Mouse (Mus musculus) lung, adult 18-20 months (tissue): ENCODE results near the gene Pcdh7.

Experiments
- DNase-seq, 2 experiments: peaks; one replicate each; pipeline ENCODE4 v3.0.0; 2022; ENCODE audit warnings: mixed read lengths in 2 of 2

Gene Pcdh7

DNA sequence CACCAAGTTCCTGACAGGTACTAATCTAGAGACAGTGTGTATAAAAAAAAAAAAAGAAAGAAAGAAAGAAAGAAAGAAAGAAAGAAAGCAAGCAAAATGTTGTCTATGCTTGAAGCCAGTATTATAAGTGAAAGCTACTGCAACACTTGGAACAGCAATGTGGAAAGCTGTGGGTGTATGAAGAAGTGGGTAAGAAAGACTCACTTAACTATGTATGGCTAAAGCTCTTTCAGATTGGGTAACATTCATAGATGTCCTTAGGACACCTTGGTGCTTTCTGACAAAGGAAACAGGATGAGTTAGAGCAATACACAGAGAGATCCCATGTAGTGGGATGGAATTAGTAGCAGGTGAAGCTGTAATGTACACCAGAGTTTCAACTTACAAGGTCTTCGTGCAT, 32.6 kb downstream of the Pcdh7 start:
- no peak for DNase-seq

DNA sequence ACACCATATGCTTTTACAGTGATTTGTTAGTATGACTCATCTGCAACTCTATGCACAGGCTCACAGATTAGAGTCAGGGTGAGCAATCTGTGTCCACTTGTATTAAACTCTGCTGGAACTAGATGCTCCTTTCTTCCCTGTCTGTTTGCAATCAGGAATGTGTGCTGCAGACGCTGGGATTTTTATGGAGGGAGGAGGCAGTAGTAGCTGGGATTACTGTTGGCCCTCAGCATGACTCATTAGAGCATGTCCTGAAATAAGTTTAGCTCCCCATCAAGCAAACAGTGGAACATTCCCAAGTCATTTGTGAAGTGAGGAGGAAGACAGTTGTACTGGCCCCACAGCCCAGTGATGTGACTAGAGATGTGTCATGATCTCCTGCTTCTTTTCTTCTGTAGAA, 38.0 kb downstream of the Pcdh7 start:
- no peak for DNase-seq

DNA sequence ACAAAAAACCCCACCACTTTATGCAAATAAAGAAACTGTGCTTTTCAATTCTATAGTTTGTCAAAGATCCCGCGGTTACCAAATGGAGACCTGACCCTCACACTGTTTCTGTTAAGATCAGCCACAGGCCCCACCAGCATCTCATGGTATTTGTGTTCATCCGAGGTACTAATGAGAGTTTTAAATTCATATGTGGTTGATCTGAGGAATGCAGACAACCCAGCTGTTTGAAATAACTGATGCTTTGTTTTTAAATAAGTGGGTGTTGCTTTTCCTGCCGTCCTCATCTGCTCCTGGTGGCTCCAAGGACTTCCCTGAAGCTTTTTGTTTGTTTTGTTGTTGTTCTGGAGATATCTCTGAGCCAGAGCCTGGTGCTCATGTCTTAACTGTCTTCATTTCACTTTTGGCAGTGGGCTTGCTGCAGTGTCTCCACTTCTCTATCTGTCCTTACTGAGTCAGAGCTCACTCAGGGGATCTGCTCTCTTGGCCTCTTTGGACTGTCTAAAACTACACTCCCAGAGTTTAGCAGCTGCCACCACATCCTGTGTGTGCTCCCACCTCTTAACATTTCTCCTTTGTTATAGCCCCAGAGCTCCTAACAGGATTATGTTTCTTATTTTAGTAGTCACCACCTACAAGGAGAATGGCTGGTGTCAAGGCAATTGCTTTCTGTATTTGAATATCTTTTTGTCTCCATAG, 39.1 kb downstream of the Pcdh7 start:
- no peak for DNase-seq

DNA sequence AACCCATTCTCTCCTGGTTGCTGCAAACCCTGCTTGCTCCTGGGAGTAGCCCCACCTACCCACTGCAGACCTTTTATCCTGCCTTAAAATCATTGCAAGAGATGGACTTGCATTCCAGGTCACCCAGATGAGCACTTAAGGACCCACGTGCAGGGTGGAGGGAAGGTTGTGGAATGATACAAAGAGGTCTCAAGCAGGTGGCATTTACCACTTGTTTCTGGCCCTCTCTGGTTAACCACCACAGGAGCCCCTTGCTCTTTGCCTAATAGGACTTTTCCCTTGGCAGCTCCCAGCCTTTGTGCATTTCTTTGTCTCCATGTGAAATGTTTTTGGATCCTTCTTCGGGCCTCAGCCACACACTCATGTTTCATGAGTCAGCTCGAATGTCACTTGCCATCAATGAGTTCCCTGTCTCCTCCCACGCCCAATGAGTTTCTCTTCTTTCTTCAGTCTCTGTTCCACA, 39.7 kb downstream of the Pcdh7 start:
- no peak for DNase-seq

DNA sequence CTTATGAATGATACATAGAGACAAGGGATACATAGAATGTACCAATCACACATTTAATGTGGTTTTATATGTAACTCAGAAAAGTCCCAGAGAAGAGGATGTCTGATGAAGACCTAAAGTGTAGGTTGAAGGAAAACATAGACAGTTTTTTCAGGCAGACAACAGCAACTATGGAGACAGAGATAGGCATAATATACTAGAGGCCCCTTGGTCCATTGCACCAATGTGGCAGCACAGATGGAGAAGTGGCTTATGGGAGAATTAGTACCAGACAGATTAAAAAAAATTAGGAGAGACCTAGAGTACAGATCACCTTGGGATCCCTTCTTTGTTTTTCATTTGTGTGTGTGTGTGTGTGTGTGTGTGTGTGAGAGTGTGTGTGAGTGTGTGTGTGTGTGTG, 41.2 kb downstream of the Pcdh7 start:
- no peak for DNase-seq

DNA sequence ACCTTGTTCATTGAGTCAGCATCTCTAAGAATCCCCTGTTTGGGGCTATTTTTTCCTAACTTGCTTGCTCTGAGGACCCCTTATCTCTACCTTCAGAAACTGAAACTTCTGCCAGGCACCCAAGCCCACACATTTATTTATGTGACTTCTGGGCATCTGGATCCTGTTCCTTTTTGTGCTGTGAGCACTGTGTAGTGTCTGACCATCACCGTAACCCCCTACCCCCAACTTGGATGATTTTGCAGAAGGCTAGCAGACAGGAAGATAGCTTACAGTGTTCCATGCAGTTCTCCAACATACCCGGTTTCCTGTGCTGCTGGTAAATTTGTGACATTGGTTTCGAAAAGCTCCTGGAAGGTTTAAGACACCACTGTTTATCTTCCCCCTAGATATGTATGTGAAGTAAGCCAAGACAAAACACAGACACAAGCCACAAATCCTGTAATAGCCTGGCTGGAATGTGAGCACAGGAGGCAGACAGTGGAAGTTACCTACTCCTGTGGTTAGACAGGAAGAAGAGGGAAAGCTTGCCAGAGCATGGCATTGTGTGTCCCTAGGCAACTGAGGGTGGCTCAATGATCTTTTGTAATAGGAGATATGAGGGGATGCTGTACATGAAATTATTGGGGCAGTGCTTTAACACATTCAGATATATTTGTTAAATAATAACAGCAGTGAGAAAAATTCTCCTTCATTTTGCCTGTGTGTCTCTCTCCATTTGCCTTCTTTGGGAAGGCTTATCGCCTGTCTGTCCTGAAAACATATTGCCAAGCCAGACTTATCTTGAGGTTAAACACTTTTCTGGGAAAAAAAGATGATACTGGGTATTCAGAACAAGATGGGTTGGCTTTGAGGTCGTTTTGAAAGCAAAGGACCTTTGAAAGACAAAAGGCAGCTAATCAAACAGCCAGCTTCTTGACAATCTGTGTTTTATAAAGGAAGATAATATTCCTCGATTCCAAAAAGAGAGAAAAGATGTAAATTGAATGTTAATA, 42.6 kb downstream of the Pcdh7 start:
- no peak for DNase-seq

DNA sequence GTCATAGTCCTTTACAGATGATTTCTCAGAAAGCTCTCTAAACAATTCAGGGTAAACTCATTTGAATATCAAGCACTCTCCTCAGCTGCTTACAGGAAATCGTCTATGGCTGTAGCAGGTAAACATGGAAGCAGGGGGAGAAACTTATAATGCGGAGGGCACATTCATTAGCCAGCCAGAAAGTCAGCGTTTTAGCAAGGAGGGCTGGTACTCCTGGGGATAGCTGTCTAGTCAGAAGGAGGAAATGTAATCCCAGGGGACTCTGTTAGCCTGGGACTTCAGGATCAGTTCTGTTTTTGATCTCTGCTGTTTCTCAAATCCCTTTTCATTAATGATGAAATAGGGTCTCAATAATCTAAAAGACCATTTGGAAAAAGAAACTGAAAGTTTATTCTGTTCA, 47.6 kb downstream of the Pcdh7 start:
- DNase-seq = no peak

DNA sequence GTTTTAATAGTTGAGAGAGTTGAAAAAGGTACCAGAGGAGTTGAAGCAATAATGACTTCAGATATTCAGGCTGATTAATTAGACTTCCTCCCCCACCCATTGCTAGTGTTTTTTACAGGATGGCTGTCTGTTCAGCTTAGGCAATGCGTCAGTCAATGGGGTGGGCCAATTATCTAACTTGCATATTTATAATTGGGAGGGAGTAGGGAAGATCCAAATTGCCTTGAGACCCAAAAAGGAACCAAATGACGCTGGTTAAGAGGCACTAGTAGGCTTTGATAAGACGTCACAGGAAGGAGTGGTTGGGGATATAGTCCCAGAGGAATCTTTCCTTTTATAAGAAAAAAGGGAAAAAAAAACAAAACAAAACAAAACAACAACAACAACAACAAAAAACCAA, 49.6 kb downstream of the Pcdh7 start:
- no peak for DNase-seq

DNA sequence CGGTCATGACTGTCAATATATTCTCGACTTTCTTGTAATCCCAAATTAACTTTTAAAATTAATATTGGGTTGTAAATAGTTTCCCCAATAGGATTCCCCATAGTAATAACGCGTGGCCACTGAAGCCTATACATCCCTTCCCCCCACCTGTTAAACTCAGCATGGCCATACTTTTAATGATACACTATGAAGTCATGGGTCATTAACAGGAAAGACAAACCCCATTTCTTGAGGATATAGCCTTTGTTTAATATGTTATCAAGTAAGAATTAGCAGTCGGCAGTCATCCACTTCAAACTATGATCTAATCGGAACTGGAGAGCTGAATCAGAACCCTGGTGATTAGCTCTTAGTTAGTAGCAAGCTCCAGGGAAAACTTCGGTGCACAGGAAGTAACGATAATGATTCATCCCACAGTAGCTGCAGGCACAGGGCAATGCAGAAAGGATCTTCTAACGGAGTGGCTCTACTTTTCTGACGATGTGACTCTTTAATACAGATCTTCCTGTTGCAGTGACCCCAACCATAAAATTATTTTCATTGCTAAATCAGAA, 50.8 kb downstream of the Pcdh7 start:
- no peak for DNase-seq

DNA sequence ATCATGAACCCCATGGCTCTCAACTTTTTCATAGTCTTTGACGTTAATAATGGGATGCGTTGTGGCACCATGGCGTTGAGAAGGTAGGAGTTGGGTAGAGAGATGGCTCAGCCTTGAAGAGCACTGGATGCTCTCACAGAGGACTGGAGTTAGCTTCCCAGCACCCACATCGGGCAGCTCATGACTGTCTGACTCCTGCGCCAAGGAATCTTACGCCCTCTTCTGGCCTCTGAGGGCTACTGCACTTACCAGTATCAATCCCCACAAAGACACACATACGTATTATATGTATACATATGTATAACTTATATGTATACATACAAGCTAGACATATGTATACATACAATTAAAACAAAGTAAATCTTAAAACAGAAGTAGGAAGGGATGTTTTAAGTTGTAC, 51.9 kb downstream of the Pcdh7 start:
- DNase-seq = no peak

DNA sequence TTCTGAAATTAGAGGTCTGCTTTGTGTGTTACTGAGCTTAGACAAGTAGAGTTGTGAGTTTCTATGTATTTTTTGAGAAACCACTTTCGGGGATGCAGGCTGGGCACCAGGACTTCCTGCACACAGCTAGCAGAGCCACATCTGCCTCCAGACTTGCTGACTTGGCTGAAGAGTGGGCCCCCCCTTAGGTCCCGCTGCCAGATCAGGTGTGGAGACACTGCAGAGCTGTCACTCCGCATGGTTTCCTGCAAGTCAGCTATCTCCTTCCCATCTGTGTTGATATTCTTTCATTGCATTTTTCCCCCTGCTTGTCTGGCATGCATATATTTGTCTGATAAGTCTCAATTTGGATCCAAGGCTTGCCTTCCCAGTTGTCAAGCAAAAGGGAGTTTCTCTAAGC, 52.6 kb downstream of the Pcdh7 start:
- no peak for DNase-seq

DNA sequence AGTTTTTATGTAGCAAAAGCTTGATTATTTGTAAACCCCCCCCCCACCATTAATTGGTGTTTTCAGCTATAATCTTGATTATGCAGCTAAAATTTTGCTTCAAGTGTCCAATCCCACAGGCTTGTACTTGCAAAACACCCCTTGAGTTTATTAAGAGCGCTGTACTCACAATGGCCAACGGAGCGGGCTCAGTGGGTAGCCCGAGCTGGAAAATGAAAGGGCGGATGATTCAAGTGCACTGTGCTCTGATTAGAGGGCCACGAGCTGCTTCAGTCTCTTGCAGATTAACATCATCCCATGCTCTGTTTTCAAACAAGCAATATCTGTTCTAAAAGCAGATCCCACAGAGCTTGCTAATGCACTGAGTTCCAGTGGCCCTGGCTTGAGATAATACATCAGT, 53.4 kb downstream of the Pcdh7 start:
- no peak for DNase-seq

DNA sequence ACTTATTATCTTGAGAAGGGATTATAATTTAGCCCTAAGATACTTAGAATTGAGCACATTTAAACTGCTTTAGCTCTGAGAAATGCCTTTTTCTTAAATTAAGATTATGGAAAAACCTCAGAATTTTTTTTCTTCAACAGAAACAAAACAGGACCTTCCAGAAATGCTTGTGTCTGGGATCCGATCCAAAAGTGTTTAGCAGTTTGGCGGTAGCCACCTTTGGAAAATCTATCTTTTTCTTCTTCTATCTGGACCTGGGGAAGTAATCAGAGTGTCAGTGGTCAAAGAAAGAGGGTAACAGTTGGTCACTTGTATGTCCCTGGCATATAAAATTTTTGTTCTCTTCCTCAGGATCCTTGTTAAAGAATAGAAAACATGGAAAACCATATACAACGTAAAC, 54.9 kb downstream of the Pcdh7 start:
- DNase-seq = no peak

DNA sequence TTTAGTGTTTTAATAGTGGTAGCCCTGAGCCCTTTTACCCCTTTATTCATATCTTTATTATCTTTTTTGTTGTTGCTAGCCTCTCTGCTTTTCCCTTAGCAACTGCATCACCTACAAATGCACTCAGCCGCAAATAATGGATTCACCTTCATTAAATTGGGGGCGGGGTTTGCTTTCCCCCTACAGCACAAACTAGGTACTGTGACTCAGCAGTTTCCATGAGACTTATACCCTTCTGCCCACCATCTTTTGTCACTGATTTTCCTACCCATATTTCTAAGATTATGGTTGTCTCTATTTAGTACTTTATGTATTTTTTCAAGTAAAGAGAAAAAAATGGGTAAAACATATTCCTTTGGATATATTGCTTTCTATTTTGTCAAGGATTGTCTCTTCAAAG, 56.7 kb downstream of the Pcdh7 start:
- DNase-seq = no peak

DNA sequence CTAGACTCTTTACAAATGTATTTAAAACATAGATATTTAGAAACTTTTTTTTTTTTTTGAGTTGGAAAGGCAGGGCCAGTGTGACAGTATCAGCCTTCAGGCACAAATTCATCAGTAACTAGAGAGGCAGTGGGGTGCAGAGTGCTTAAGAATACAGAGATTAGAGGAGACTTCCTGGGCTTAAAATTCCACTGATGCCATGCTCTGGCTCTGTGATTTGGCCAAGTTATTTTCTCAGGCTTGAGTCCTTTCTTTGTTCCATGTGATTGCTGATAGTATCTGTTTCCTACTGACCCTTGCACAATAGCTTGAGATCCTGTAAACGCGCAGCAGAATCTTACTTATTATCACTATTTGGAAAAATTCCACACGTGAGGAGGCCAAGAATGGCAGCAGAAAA, 60.3 kb downstream of the Pcdh7 start:
- DNase-seq = no peak

DNA sequence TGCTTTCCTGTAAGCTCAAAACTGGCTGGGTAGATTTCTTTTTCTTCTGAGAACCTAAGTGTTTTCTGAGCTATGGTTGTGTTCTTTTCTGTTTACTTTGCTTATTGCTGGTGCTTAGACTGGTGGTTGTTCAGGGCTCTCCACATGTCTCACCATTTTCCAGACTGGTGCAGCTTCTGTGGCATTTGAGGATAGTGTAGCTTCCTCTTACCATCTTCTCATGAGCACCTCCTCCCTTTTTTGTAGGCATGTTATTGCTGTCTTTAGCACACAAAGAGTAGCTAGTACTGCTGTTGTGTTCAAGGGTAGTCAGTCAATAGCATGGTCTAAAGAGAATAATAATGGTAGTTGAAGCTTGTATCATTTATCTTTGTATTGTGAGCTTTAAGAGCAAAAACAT, 62.2 kb downstream of the Pcdh7 start:
- DNase-seq = no peak

DNA sequence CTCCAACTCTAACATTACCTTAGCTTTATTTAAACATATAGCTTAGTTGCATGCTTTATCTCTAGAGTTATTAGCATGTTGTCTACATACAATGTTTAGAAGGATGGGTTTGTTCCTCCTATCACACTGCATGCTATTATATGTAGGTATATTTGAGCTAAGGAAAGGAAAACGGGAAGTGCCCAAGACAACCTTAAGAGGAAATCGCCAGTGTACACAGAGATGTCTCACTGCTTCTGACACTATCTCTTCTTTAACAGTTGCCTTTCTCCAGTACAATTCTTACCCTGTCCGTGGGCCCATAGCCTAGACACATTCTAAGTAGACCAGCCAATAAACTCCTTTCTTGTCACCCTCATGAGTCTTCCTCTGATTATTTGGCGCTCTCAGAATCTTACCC, 62.8 kb downstream of the Pcdh7 start:
- no peak for DNase-seq

DNA sequence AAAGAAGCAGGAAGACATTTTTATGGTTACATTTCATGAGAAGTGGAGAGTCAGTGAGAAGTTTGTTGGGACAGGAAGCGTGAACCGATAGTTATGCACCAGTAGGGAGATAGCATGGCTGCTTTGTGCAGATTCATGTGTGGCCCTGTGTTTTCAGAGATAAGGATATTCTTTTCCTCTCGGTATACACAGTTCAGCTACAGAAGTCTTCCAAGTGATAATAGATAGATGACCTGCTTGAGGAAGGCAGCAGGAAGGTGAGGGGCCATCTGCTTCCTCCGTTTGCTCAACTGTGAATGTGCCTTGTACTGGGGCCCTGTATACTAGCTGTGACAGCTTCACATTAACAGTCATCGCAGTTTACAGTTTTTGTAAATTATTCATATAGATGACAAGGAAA, 64.2 kb downstream of the Pcdh7 start:
- DNase-seq = no peak

DNA sequence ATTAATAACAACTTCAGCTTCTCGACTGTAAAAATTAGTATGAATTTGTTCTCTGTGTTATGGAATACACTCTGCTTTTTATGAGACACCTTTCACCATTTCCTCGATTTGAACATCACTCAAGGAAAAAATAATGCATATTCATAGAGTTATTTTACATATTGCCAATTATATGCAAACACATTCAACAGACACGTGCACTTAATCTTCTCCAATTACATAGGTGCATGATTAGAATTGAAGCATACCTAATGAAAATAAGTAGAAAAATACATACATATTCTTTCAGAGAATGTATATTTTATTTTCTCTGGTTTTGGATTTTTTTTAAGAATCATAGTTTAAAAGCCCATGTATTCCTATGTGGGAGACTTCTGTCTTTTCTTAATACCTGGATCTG, 64.8 kb downstream of the Pcdh7 start:
- DNase-seq = no peak

DNA sequence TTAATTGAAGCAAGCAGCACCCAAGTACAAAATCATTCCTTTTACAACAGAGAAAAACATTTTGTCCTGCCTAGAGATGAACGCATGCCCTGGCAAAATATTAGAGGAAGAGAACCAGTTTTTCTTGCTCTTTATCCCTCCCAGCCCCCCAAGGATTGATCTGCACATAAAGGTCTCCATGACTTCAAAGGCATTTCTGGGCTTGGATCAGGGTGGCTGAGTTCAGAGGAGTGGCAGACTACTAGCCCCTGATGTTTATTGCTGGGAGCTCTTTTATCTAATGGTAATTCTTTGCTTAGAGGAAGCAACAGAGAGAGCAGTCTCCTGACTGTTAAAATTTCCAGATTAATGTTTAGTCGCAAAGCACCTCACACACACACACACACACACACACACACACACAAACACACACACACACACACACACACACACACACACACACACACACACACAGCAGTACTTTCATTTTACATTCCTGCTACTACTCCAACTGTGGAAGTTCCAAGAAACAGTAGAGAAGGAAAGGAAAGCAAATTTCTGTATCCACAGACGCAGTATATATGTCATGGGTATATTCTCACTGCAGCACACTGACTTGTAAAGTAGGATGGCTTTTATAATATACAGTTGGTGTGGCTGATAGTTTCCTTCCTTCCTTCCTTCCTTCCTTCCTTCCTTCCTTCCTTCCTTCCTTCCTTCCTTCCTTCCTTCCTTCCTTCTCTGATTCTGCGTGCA, 71.2 kb downstream of the Pcdh7 start:
- no peak for DNase-seq

DNA sequence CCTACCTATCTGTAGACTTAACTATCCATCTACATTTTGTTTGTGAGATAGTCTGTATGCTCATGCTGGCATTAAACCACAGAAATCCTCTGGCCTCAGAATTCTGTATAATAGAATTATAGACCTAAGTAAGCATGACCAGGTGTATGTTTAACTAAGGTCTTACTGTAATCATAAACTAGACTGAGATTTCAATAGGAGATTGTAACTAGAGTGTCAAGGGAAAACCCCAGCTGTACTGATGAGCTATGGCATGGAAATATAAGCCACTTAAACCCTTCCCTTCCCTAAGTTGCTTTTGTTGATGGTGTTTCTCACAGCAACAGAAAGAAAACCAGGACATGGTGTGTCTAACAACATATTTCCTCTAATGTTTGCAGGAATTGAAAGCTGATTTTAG, 78.6 kb downstream of the Pcdh7 start:
- DNase-seq = no peak

DNA sequence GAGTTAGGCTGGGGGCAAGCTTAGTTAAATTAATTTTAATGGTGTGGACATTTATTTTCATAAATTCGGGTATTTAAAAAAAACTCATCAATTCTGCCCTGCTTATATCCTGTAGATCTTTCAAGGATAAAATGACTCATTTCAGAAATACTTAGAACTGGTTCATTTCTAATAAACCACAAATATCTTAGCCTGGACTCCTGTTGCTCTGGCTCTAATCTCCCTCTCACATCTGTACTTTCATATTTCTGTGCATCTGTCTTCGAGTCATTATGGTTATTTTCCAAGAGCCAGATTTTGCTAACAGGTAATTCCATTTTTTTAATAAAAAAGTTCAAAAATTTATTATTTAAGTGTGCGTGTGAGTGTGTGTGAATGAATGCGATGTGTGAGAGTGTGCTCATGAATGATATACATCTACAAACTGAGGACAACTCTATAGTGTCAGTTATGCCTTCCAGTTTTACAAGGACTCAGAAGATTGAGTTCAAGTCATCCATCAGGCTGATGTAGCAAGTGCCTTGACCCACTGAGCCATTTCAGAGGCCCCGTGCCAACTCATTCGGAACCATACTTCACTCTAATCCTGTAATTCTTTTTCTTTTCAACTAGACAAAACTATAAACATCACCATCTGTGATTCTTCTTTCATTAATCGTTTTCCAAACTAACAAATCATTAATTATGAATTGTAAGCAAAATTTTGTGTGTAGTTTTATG, 80.3 kb downstream of the Pcdh7 start:
- no peak for DNase-seq

DNA sequence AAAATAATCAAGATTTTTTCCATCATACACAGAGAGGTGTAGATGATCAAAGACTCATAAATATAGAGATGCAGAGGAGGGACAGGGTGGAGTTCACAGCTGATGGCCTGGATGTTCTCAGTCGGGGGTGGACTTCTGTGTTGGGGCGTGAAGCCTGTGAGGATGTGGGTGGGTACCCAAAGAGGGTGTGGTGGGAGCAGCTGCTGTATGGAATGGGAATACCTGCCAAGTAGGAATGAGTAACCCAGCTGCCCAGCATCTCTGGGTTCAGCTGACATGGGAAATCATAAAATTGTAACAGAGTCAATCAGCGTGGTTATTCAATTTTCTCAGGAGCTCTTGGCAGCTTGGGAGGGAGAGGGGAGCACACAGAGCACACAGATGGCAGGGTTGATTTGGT, 85.3 kb downstream of the Pcdh7 start:
- no peak for DNase-seq
